Mouse (Mus musculus) heart, adult 2 months (tissue): ENCODE measurements around the gene Cul9.

Source experiments
- CTCF ChIP-seq: fragments of 200-600 bp; IDR thresholded peaks from 2 replicates; pipeline ENCODE4 v1.8.1; 2022; ENCODE audit warnings: antibody characterized with exemption, mild to moderate bottlenecking, moderate library complexity
- POLR2A ChIP-seq: fragments of 200-500 bp; IDR thresholded peaks from 2 replicates; pipeline ENCODE4 v1.6.1; 2011; ENCODE audit warnings: mild to moderate bottlenecking, low read depth, low read length, control low read depth; ENCODE audit not compliant: insufficient read depth

- peak; percentile 57 for TF ChIP-seq POLR2A
- peak; percentile 75 for TF ChIP-seq CTCF
Observed at GRCm38 (mm10) chr17:46555673-46556583, 9.7 kb upstream of the Cul9 start, which contains the start of gene Srf.
